Mouse (Mus musculus) embryonic facial prominence, embryonic 14.5 days (tissue): ENCODE results near the gene Socs2. TPM values are rescaled to one million over a fixed set of nuclear protein-coding genes. Genes with fewer than 3 reads are reported as not detected.
A peak's percentile ranks its signal among the peaks of the same experiment; 100 is the strongest.

Experiments used
- ATAC-seq: fragments of 200-750 bp; cut with Nextera tagmentation; 2 replicates; pipeline ENCODE4 v1.8.0; 2017; ENCODE audit warnings: low read depth, moderate number of reproducible peaks, moderate TSS enrichment
- DNase-seq: peaks from one replicate; pipeline ENCODE4 v3.0.0-alpha.2; 2015; ENCODE audit warnings: low spot score
- H3K27ac ChIP-seq: fragments of 300-500 bp; sonication (generic); replicated peaks from 2 replicates; pipeline ENCODE4 v1.5.1; 2014; ENCODE audit warnings: low read depth, mild to moderate bottlenecking, low read length, moderate library complexity
- H3K27me3 ChIP-seq: fragments of 300-500 bp; sonication (generic); replicated peaks from 2 replicates; pipeline ENCODE4 v1.6.1; 2014; ENCODE audit warnings: low read length; ENCODE audit not compliant: control insufficient read depth, insufficient read depth
- H3K36me3 ChIP-seq: fragments of 300-500 bp; sonication (generic); 2 replicates; pipeline ENCODE4 v1.6.1; 2014; ENCODE audit warnings: low read length, mixed read lengths; ENCODE audit not compliant: control insufficient read depth, insufficient read depth
- H3K4me1 ChIP-seq: fragments of 300-500 bp; sonication (generic); 2 replicates; pipeline ENCODE4 v1.6.1; 2014; ENCODE audit warnings: antibody characterized with exemption, low read length; ENCODE audit not compliant: control insufficient read depth, insufficient read depth
- H3K4me2 ChIP-seq: fragments of 300-500 bp; sonication (generic); 2 replicates; pipeline ENCODE4 v1.6.1; 2014; ENCODE audit warnings: low read depth, mild to moderate bottlenecking, low read length, moderate library complexity, mixed read lengths
- H3K4me3 ChIP-seq: fragments of 300-500 bp; sonication (generic); 2 replicates; pipeline ENCODE4 v1.5.1; 2014; ENCODE audit warnings: low read depth, mild to moderate bottlenecking, low read length
- H3K9ac ChIP-seq: fragments of 300-500 bp; sonication (generic); 2 replicates; pipeline ENCODE4 v1.6.1; 2014; ENCODE audit warnings: low read depth, mild to moderate bottlenecking, low read length, moderate library complexity, mixed read lengths
- H3K9me3 ChIP-seq: fragments of 300-500 bp; sonication (generic); 2 replicates; pipeline ENCODE4 v1.6.1; 2016; ENCODE audit warnings: low read length; ENCODE audit not compliant: control insufficient read depth
- WGBS: fragments of 180-500 bp; shearing (Covaris S2); extraction: QIAGEN DNeasy Blood & Tissue Kit; methylation state at CpG from one replicate; pipeline ENCODE4 v1.1.7; 2014; 5-methylcytosine and 5-hydroxymethylcytosine counted together
- polyA plus RNA-seq: library from polyadenylated mRNA; unstranded; fragments of >200 nt; fragmentation: Nextera tagmentation; extraction: Ambion mirVana; gene quantifications from 2 replicates; pipeline ENCODE4 v1.2.1, GENCODE M21; 2014

Gene Socs2
- 58.2 and 64.0 TPM in 2 replicates for polyA plus RNA-seq

GRCm38 (mm10) chr10:95416685-95417495, at the start of gene Socs2:
TSS of gene Socs2 (minus strand) at chr10:95417180.
- Histone ChIP-seq H3K27me3 (peaks cover 3% of the 10 kb centered on the region; the same call in 1 of the 2 replicates), H3K4me3 (peak within 1 kb of the TSS; percentile 83), H3K27ac (peak within 1 kb of the TSS; percentile 89), H3K9ac (peak within 1 kb of the TSS; percentile 79), H3K9me3 (no peaks in the 10 kb centered on the region), H3K36me3 (no peaks in the 10 kb centered on the region), H3K4me1 (peaks cover 4% of the 10 kb centered on the region), H3K4me2 (peak within 1 kb of the TSS; percentile 99)
- DNase-seq (peak; percentile 96), ATAC-seq (peak; percentile 89)
- under 1% methylated on average over 29 of the region's 66 CpGs for WGBS

GRCm38 (mm10) chr10:95465485-95465896, 48.5 kb upstream of the Socs2 start:
- Histone ChIP-seq H3K36me3 (no peaks in the 10 kb centered on the region), H3K27ac (no peak overlapping the region), H3K27me3 (no peaks in the 10 kb centered on the region), H3K4me1 (no peaks in the 10 kb centered on the region), H3K9ac (no peak overlapping the region), H3K4me2 (no peak overlapping the region), H3K4me3 (no peak overlapping the region), H3K9me3 (no peaks in the 10 kb centered on the region)
- WGBS: 34% methylated on average over 4 of the region's 4 CpGs
- DNase-seq: peak; percentile 40
- 0 out of 2 replicates have a peak, but pooled peaks have one; percentile 33 for ATAC-seq

- Histone ChIP-seq H3K36me3 (no peaks in the 10 kb centered on the region), H3K9me3 (no peaks in the 10 kb centered on the region), H3K9ac (no peak overlapping the region), H3K27ac (no peak overlapping the region), H3K4me1 (no peaks in the 10 kb centered on the region), H3K4me3 (no peak overlapping the region), H3K4me2 (no peak overlapping the region), H3K27me3 (no peaks in the 10 kb centered on the region)
- WGBS: 84% methylated on average over 6 of the region's 6 CpGs
- DNase-seq (no peak), ATAC-seq (no peak)
Measured at GRCm38 (mm10) chr10:95464527-95464926, 47.5 kb upstream of the Socs2 start.

GRCm38 (mm10) chr10:95462231-95462630, 45.3 kb upstream of the Socs2 start:
- no peak overlapping the region for H3K9ac ChIP-seq
- no peak overlapping the region for H3K27ac ChIP-seq
- no peak for DNase-seq
- no peak overlapping the region for H3K4me2 ChIP-seq
- H3K4me1 ChIP-seq: no peaks in the 10 kb centered on the region
- no peak overlapping the region for H3K4me3 ChIP-seq
- H3K9me3 ChIP-seq: no peaks in the 10 kb centered on the region
- no peaks in the 10 kb centered on the region for H3K36me3 ChIP-seq
- ATAC-seq: no peak
- no peaks in the 10 kb centered on the region for H3K27me3 ChIP-seq
- 69% methylated on average over 1 of the region's 1 CpGs for WGBS

- H3K27ac ChIP-seq: no peak overlapping the region
- no peak for ATAC-seq
- no peak overlapping the region for H3K4me3 ChIP-seq
- H3K9ac ChIP-seq: no peak overlapping the region
- H3K4me1 ChIP-seq: no peaks in the 10 kb centered on the region
- WGBS: 65% methylated on average over 4 of the region's 4 CpGs
- no peaks in the 10 kb centered on the region for H3K27me3 ChIP-seq
- DNase-seq: no peak
- no peaks in the 10 kb centered on the region for H3K36me3 ChIP-seq
- no peaks in the 10 kb centered on the region for H3K9me3 ChIP-seq
- no peak overlapping the region for H3K4me2 ChIP-seq
Measured at GRCm38 (mm10) chr10:95461053-95461553, 44.1 kb upstream of the Socs2 start.

GRCm38 (mm10) chr10:95458050-95458806, 41.2 kb upstream of the Socs2 start:
- Histone ChIP-seq H3K4me2 (no peak overlapping the region), H3K4me3 (no peak overlapping the region), H3K9me3 (no peaks in the 10 kb centered on the region), H3K9ac (no peak overlapping the region), H3K27me3 (no peaks in the 10 kb centered on the region), H3K4me1 (no peaks in the 10 kb centered on the region), H3K36me3 (no peaks in the 10 kb centered on the region), H3K27ac (no peak overlapping the region)
- ATAC-seq (no peak), DNase-seq (peak; percentile 50)
- WGBS: 61% methylated on average over 9 of the region's 9 CpGs

GRCm38 (mm10) chr10:95457367-95458049, 40.5 kb upstream of the Socs2 start:
- no peaks in the 10 kb centered on the region for H3K27me3 ChIP-seq
- H3K27ac ChIP-seq: no peak overlapping the region
- no peaks in the 10 kb centered on the region for H3K4me1 ChIP-seq
- no peaks in the 10 kb centered on the region for H3K9me3 ChIP-seq
- no peak for DNase-seq
- no peak overlapping the region for H3K9ac ChIP-seq
- no peak overlapping the region for H3K4me2 ChIP-seq
- ATAC-seq: no peak
- 86% methylated on average over 8 of the region's 8 CpGs for WGBS
- H3K4me3 ChIP-seq: no peak overlapping the region
- H3K36me3 ChIP-seq: no peaks in the 10 kb centered on the region

GRCm38 (mm10) chr10:95456103-95456502, 39.1 kb upstream of the Socs2 start:
- no peak for ATAC-seq
- WGBS: 58% methylated on average over 2 of the region's 2 CpGs

More at GRCm38 (mm10) chr10:95456103-95456502, 39.1 kb upstream of the Socs2 start:
- no peak for DNase-seq
- H3K9ac ChIP-seq: no peak overlapping the region
- H3K4me1 ChIP-seq: no peaks in the 10 kb centered on the region
- H3K27ac ChIP-seq: no peak overlapping the region
- H3K4me3 ChIP-seq: no peak overlapping the region
- no peaks in the 10 kb centered on the region for H3K9me3 ChIP-seq
- H3K27me3 ChIP-seq: no peaks in the 10 kb centered on the region
- no peak overlapping the region for H3K4me2 ChIP-seq
- H3K36me3 ChIP-seq: no peaks in the 10 kb centered on the region
